Mouse (Mus musculus) CH12.LX (cell line): Measurements from ENCODE around the gene Ccdc142. TPM values are rescaled to one million over a fixed set of nuclear protein-coding genes. Genes with fewer than 3 reads are reported as not detected.

ENCODE experiments used
- DNase-seq: peaks from one replicate; pipeline ENCODE4 v3.0.0-alpha.2; 2013; ENCODE audit errors: extremely low read depth
- H3K27ac ChIP-seq: 2 replicates; pipeline ENCODE4 v1.5.1; 2012; ENCODE audit warnings: low read depth, mild to moderate bottlenecking, control low read depth, moderate library complexity; ENCODE audit not compliant: insufficient read depth
- H3K27me3 ChIP-seq: replicated peaks from 2 replicates; pipeline ENCODE3; 2012; ENCODE audit warnings: inconsistent platforms
- H3K36me3 ChIP-seq, 2 experiments: replicated peaks in 1 of 2; 2 replicates each; pipeline versions ENCODE3 to v1.6.1; 2012; ENCODE audit warnings: inconsistent platforms in 1 of 2, low read length in 1 of 2, mild to moderate bottlenecking in 1 of 2, mixed read lengths in 1 of 2, moderate library complexity in 1 of 2; ENCODE audit not compliant: control insufficient read depth in 1 of 2, insufficient read depth in 1 of 2
- H3K4me1 ChIP-seq, 2 experiments: 2 replicates each; pipeline ENCODE4 v1.6.1; 2012; ENCODE audit warnings: inconsistent platforms in 1 of 2, moderate library complexity in 1 of 2; ENCODE audit not compliant: insufficient read depth in 2 of 2, control insufficient read depth in 1 of 2
- H3K4me2 ChIP-seq: 2 replicates; pipeline ENCODE4 v1.6.1; 2012; ENCODE audit warnings: low read depth, mild to moderate bottlenecking, control low read depth; ENCODE audit not compliant: poor library complexity, insufficient read depth, severe bottlenecking
- H3K4me3 ChIP-seq, 3 experiments: fragments of 150-350 bp in 1 of 3; sonication (generic) in 1 of 3; replicated peaks in 1 of 3; 2 replicates each; pipeline versions ENCODE3 to v1.5.1; 2011 to 2012; ENCODE audit warnings: low read depth in 2 of 3, low read length in 2 of 3, mild to moderate bottlenecking in 2 of 3, moderate library complexity in 2 of 3, control low read depth in 1 of 3, improper control_type of control experiment in 1 of 3, inconsistent platforms in 1 of 3, mixed read lengths in 1 of 3; ENCODE audit not compliant: poor library complexity in 1 of 3
- H3K79me2 ChIP-seq: replicated peaks from 2 replicates; pipeline ENCODE4 v1.6.1; 2012; ENCODE audit warnings: mild to moderate bottlenecking, moderate library complexity; ENCODE audit not compliant: control insufficient read depth, poor library complexity, insufficient read depth, severe bottlenecking; ENCODE audit errors: extremely low read depth
- H3K9ac ChIP-seq: 2 replicates; pipeline ENCODE4 v1.6.1; 2012; ENCODE audit warnings: low read depth, mild to moderate bottlenecking, control low read depth, moderate library complexity; ENCODE audit not compliant: insufficient read depth
- H3K9me3 ChIP-seq: replicated peaks from 2 replicates; pipeline ENCODE3; 2012; ENCODE audit warnings: low read length, inconsistent platforms, mixed read lengths
- BHLHE40 ChIP-seq: IDR thresholded peaks from 2 replicates; pipeline ENCODE4 v1.6.1; 2011; ENCODE audit warnings: mild to moderate bottlenecking, low read depth, low read length, improper control_type of control experiment
- CHD1 ChIP-seq: IDR thresholded peaks from 2 replicates; pipeline ENCODE4 v1.6.1; 2012; ENCODE audit warnings: low read depth, low read length, improper control_type of control experiment, inconsistent platforms
- CTCF ChIP-seq, 2 experiments: IDR thresholded peaks in 1 of 2; conservative IDR thresholded peaks in 1 of 2; 2 replicates each; pipeline ENCODE4 v1.5.1; 2011 to 2012; ENCODE audit warnings: low read depth in 2 of 2, low read length in 2 of 2, improper control_type of control experiment in 1 of 2, inconsistent platforms in 1 of 2, mild to moderate bottlenecking in 1 of 2, moderate library complexity in 1 of 2
- E2F4 ChIP-seq: IDR thresholded peaks from 2 replicates; pipeline ENCODE4 v1.6.1; 2011; ENCODE audit warnings: low read depth, low read length, improper control_type of control experiment; ENCODE audit not compliant: insufficient replicate concordance
- EP300 ChIP-seq: IDR thresholded peaks from 2 replicates; pipeline ENCODE4 v1.6.1; 2011; ENCODE audit warnings: low read length, improper control_type of control experiment
- ETS1 ChIP-seq: conservative IDR thresholded peaks from 2 replicates; pipeline ENCODE4 v1.6.1; 2012; ENCODE audit warnings: low read depth, mild to moderate bottlenecking, inconsistent platforms, low read length, improper control_type of control experiment, moderate library complexity
- GABPA ChIP-seq: IDR thresholded peaks from 2 replicates; pipeline ENCODE4 v1.6.1; 2012; ENCODE audit warnings: low read depth, low read length, improper control_type of control experiment, inconsistent platforms; ENCODE audit not compliant: insufficient replicate concordance
- KAT2A ChIP-seq: IDR thresholded peaks from 2 replicates; pipeline ENCODE4 v1.6.1; 2012; ENCODE audit warnings: low read length, improper control_type of control experiment, inconsistent platforms; ENCODE audit not compliant: insufficient replicate concordance
- MAFK ChIP-seq: IDR thresholded peaks from 2 replicates; pipeline ENCODE4 v1.6.1; 2011; ENCODE audit warnings: low read length, improper control_type of control experiment; ENCODE audit not compliant: insufficient replicate concordance
- MAX ChIP-seq: IDR thresholded peaks from 2 replicates; pipeline ENCODE4 v1.6.1; 2011; ENCODE audit warnings: low read length, improper control_type of control experiment
- MAZ ChIP-seq: IDR thresholded peaks from 2 replicates; pipeline ENCODE4 v1.6.1; 2012; ENCODE audit warnings: low read depth, mild to moderate bottlenecking, inconsistent platforms, low read length, improper control_type of control experiment, moderate library complexity
- MEF2A ChIP-seq: IDR thresholded peaks from 2 replicates; pipeline ENCODE4 v1.6.1; 2014; ENCODE audit warnings: low read depth, mild to moderate bottlenecking, inconsistent platforms, low read length, improper control_type of control experiment, borderline replicate concordance
- MXI1 ChIP-seq: IDR thresholded peaks from 2 replicates; pipeline ENCODE4 v1.6.1; 2011; ENCODE audit warnings: mild to moderate bottlenecking, low read depth, low read length, improper control_type of control experiment
- MYC ChIP-seq: IDR thresholded peaks from 2 replicates; pipeline ENCODE4 v1.6.1; 2011; ENCODE audit warnings: low read depth, mild to moderate bottlenecking, improper control_type of control experiment, low read length
- NRF1 ChIP-seq: IDR thresholded peaks from 2 replicates; pipeline ENCODE4 v1.6.1; 2014; ENCODE audit warnings: low read depth, mild to moderate bottlenecking, inconsistent platforms, low read length, improper control_type of control experiment, moderate library complexity
- POLR2A ChIP-seq: IDR thresholded peaks from 2 replicates; pipeline ENCODE4 v1.6.1; 2011; ENCODE audit warnings: low read depth, mild to moderate bottlenecking, improper control_type of control experiment, low read length
- RAD21 ChIP-seq: IDR thresholded peaks from 2 replicates; pipeline ENCODE4 v1.6.1; 2011; ENCODE audit warnings: low read depth, mild to moderate bottlenecking, low read length, improper control_type of control experiment, moderate library complexity
- SIN3A ChIP-seq: IDR thresholded peaks from 2 replicates; pipeline ENCODE4 v1.6.1; 2012; ENCODE audit warnings: low read length, improper control_type of control experiment, inconsistent platforms
- SMC3 ChIP-seq: IDR thresholded peaks from 2 replicates; pipeline ENCODE4 v1.6.1; 2011; ENCODE audit warnings: low read depth, low read length, improper control_type of control experiment
- TBP ChIP-seq: conservative IDR thresholded peaks from 2 replicates; pipeline ENCODE4 v1.6.1; 2011; ENCODE audit warnings: low read depth, low read length, improper control_type of control experiment
- TCF12 ChIP-seq: IDR thresholded peaks from 2 replicates; pipeline ENCODE4 v1.6.1; 2014; ENCODE audit warnings: low read depth, mild to moderate bottlenecking, inconsistent platforms, low read length, improper control_type of control experiment
- UBTF ChIP-seq: IDR thresholded peaks from 2 replicates; pipeline ENCODE4 v1.6.1; 2012; ENCODE audit warnings: low read depth, mild to moderate bottlenecking, inconsistent platforms, low read length, improper control_type of control experiment, moderate library complexity
- USF1 ChIP-seq: IDR thresholded peaks from 2 replicates; pipeline ENCODE4 v1.6.1; 2014; ENCODE audit warnings: low read depth, mild to moderate bottlenecking, inconsistent platforms, low read length, improper control_type of control experiment
- ZC3H11A ChIP-seq: IDR thresholded peaks from 2 replicates; pipeline ENCODE4 v1.6.1; 2012; ENCODE audit warnings: low read depth, mild to moderate bottlenecking, inconsistent platforms, low read length, improper control_type of control experiment
- ZKSCAN1 ChIP-seq: IDR thresholded peaks from 2 replicates; pipeline ENCODE4 v1.6.1; 2012; ENCODE audit warnings: low read depth, inconsistent platforms, low read length, improper control_type of control experiment, borderline replicate concordance
- ZMIZ1 ChIP-seq: IDR thresholded peaks from 2 replicates; pipeline ENCODE4 v1.6.1; 2012; ENCODE audit warnings: low read depth, mild to moderate bottlenecking, inconsistent platforms, low read length, improper control_type of control experiment
- ZNF384 ChIP-seq: IDR thresholded peaks from 2 replicates; pipeline ENCODE4 v1.6.1; 2012; ENCODE audit warnings: low read depth, low read length, improper control_type of control experiment, inconsistent platforms
- dilution Hi-C: fragments of 300-500 bp; cut with MboI; formaldehyde crosslinking; loops from 2 replicates; pipeline ENCODE4 v1.14.3; 2020; ENCODE audit warnings: low sequenced_read_pairs; ENCODE audit not compliant: extremely low pct_unique_long_range_greater_than_20kb, extremely low pct_ligation_motif_present
- in situ Hi-C: fragments of 300-500 bp; cut with MboI; formaldehyde crosslinking; loops from 3 replicates; pipeline ENCODE4 v1.14.3; 2019; ENCODE audit warnings: low sequenced_read_pairs, low pct_ligation_motif_present, low pct_unique_long_range_greater_than_20kb, mixed read lengths
- polyA plus RNA-seq: library from polyadenylated mRNA; unstranded; fragments of >175 nt; gene quantifications from 2 replicates; pipeline ENCODE4 v1.2.1, GENCODE M21; 2012; ENCODE audit warnings: low read depth; ENCODE audit not compliant: insufficient read length
- total RNA-seq, 2 experiments: library from RNA; depleted of rRNA; stranded (reverse); fragments of 300-350 nt in 1 of 2; fragments of >200 nt in 1 of 2; gene quantifications; 2 replicates each; pipeline ENCODE4 v1.2.3; 2012 to 2014

Gene Ccdc142
- total and polyA plus RNA-seq, 3 experiments, result 0.38 to 3.1 (median 1.7) TPM

- Histone ChIP-seq H3K27ac (no peak overlapping the region), H3K27me3 (peaks cover 2% of the 10 kb centered on the region), H3K4me1 (peaks cover 9 to 13% of the 10 kb centered on the region in 2 experiments; a peak in 3 of 4 replicates), H3K4me2 (no peak overlapping the region), H3K9ac (no peak overlapping the region), H3K79me2 (no peaks in the 10 kb centered on the region), H3K36me3 (no peaks in the 10 kb centered on the region), H3K9me3 (no peaks in the 10 kb centered on the region), H3K4me3 (no peak overlapping the region)
- in situ Hi-C loops (no loop called here), dilution Hi-C loops (no loop called here)
- TF ChIP-seq GABPA (no peak), CHD1 (no peak), BHLHE40 (no peak), MYC (no peak), TBP (no peak), MAX (no peak), UBTF (no peak), MXI1 (no peak), SIN3A (no peak), E2F4 (no peak), TCF12 (no peak), MAZ (no peak), POLR2A (no peak), ZC3H11A (no peak), RAD21 (no peak), ZNF384 (no peak), EP300 (no peak)
- DNase-seq, result no peak
Observed at GRCm38 (mm10) chr6:83141636-83142035, 40.2 kb downstream of the Ccdc142 start.

DNA sequence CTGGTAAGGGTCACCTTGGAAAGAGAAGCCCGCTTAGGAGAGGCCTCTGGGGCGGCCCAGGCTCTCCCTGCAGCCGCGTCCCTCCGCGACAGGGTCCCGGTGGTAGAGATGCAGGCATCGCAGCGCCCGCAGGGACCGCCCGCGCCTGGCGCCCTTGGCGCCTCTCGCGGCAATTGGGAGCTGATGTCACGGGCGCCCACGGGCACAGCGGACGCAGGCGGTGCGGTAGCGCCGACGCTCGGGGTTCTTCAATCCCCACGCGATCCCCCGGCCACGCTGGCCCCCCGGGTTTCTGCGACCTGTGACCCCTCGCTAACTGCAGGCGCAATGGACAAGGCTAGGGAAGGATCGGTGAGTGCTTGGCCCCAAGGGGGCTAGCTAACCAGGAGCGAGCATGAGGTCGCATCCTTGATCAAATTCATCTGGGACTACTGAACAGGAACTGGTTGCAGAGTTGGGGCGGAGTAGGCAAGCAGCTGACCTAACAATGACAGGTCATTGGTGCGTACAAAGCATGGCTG lies 40.9 kb downstream of the Ccdc142 start:
- H3K4me3 ChIP-seq, result no peak overlapping the region
- no peaks in the 10 kb centered on the region for H3K36me3 ChIP-seq
- no peak for DNase-seq
- H3K27me3 ChIP-seq, result peaks cover 2% of the 10 kb centered on the region
- no peaks in the 10 kb centered on the region for H3K79me2 ChIP-seq
- no peak overlapping the region for H3K9ac ChIP-seq
- H3K4me1 ChIP-seq, result peaks cover 9 to 14% of the 10 kb centered on the region in 2 experiments; a peak in 3 of 4 replicates
- TF ChIP-seq USF1 (no peak), CTCF (conservative IDR thresholded peaks at IDR 0.05 in 1 of 2, IDR thresholded peaks at IDR 0.05 in 1 of 2; ENCODE audit: low read depth in 2 of 2, low read length in 2 of 2) (no peak), ZMIZ1 (no peak), ZNF384 (no peak), BHLHE40 (no peak), ETS1 (no peak), SMC3 (no peak), MAFK (no peak), E2F4 (no peak), POLR2A (no peak), MEF2A (no peak), RAD21 (no peak), ZKSCAN1 (no peak), EP300 (no peak), NRF1 (no peak), MXI1 (no peak), KAT2A (no peak), TCF12 (no peak), MAZ (no peak)
- TF ChIP-seq, all 38 proteins: peak for 0
- dilution Hi-C loops, result no loop called here
- no peak overlapping the region for H3K4me2 ChIP-seq
- H3K27ac ChIP-seq, result no peak overlapping the region
- no peaks in the 10 kb centered on the region for H3K9me3 ChIP-seq
- in situ Hi-C loops, result no loop called here
